Mouse (Mus musculus): ENCODE measurements around the gene Acd. TPM values are rescaled to one million over a fixed set of nuclear protein-coding genes. Genes with fewer than 3 reads are reported as not detected.
A peak's percentile ranks its signal among the peaks of the same experiment; 100 is the strongest.

Gene Acd
- polyA plus RNA-seq, 1 experiment from 2014 or later: 89.4 TPM

DNA sequence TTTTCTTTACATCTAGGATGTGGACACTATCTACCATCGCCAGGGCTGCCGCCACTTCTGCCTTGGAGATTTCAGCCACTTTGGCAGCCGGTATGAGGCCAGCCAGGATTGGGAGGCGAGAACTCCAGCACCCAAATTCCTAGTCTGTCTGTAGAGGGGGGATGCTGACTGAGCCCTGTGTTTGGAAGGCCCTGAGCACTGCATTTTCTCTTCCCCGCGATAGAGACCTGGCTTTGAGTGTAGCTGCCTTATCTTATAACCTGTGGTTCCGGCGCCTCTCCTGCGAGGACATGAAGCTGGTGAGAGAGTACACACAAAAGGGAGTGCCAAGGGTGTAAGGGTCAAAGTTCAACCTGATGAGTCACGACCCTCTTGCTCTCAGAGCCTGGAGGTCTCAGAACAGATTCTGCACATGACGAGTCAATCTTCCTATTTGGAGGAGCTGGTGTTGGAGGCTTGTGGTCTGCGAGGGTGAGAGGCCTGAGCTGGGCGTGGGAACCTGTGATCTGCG, 12.6 kb downstream of the Acd start:
- Histone ChIP-seq H3K4me3 (replicated peaks) (no peak overlapping the region), H3K27me3 (replicated peaks) (no peaks in the 10 kb centered on the region), H3K4me2 (no peak overlapping the region), H3K27ac (replicated peaks) (no peak overlapping the region), H3K9me3 (replicated peaks) (no peaks in the 10 kb centered on the region), H3K9ac (replicated peaks) (no peak overlapping the region), H3K4me1 (0 out of 2 replicates have a peak, but pooled peaks cover 7% of the 10 kb centered on the region), H3K36me3 (peaks cover 6% of the 10 kb centered on the region)
- ATAC-seq (ENCODE audit: low FRiP score): no peak
- 82% methylated on average over 14 of the region's 14 CpGs for WGBS

DNA sequence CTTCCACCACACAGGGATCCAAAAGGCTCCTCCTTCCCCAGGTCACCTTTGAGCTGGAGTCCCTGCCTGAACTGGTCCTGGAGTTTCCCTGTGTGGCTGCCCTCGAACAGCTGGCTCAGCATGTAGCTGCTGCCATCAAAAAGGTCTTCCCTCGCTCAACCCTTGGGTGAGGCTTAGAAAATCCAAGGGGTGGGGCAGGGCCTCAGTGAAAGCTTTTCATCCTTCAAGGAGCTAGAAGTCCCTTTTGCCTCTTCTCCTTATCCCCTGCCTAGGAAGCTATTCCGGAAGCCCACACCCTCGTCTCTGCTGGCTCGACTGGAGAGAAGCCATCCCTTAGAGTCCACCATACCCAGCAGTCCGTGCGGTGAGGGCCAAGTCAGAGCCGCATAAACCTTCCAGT, 13.4 kb downstream of the Acd start:
- H3K9ac ChIP-seq (replicated peaks): no peak overlapping the region
- 0 out of 2 replicates have a peak, but pooled peaks cover 6% of the 10 kb centered on the region for H3K4me1 ChIP-seq
- H3K4me2 ChIP-seq: no peak overlapping the region
- 72% methylated on average over 8 of the region's 8 CpGs for WGBS
- H3K36me3 ChIP-seq: peaks cover 13% of the 10 kb centered on the region
- H3K9me3 ChIP-seq (replicated peaks): no peaks in the 10 kb centered on the region
- no peak for ATAC-seq (ENCODE audit: low FRiP score)
- no peak overlapping the region for H3K4me3 ChIP-seq (replicated peaks)
- no peaks in the 10 kb centered on the region for H3K27me3 ChIP-seq (replicated peaks)
- no peak overlapping the region for H3K27ac ChIP-seq (replicated peaks)

DNA sequence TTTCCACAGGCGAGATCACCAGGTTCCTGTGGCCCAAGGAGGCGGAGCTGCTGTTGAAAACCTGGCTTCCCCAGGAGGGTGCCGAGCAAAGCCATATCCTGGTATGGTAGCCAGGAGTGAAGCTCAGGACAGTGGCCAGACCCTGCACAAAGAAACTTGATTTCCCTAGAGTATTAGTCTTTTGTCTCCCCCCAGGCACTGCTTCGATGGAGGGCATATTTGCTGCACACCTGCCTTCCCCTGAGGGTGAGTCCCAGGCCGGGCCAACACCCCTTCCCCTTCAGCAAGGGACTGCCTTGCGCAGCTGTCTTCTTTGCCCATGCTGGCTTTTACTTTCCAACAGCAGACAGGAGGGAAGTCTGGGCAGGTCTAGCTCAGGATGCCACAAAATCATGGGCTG, 14.4 kb downstream of the Acd start:
- ATAC-seq (ENCODE audit: low FRiP score): no peak
- Histone ChIP-seq H3K9me3 (replicated peaks) (no peaks in the 10 kb centered on the region), H3K27me3 (replicated peaks) (no peaks in the 10 kb centered on the region), H3K27ac (replicated peaks) (no peak overlapping the region), H3K9ac (replicated peaks) (no peak overlapping the region), H3K4me3 (replicated peaks) (no peak overlapping the region), H3K4me1 (0 out of 2 replicates have a peak, but pooled peaks cover 6% of the 10 kb centered on the region), H3K36me3 (peaks cover 21% of the 10 kb centered on the region), H3K4me2 (no peak overlapping the region)
- 68% methylated on average over 6 of the region's 6 CpGs for WGBS

DNA sequence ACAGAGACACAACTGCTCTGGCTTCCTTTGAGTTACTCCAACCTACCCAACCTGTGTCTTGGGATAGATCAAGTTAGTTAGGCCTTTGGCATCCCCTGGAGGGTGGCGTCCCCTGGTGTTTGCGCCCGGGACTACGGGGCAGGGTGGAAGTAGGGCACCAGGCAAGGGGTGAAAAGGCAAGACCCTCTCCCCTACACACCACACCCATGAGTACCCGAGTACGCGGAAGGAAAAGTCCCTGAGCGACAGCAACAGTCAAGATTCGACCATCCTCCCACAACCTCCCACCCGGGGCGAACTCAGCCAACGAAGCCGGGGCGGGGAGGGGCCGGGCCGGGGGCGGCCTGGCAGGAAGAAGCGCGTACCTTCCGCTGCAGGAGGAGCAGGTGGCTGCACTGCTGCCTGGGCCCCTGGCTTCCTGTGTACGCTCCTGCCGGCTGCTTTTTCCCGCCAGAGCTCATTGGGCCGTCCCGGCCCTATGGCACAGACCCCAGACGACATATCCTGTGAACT, 15.1 kb downstream of the Acd start, which contains the start of gene Carmil2:
Gene Carmil2 (plus strand): TSS at position 479 of the 513 bp plus-strand sequence.
- ATAC-seq (ENCODE audit: low FRiP score): no peak; the same call in 1 of the 2 replicates
- no peak within 1 kb of the TSS for H3K9ac ChIP-seq (replicated peaks)
- H3K4me3 ChIP-seq (replicated peaks): no peak within 1 kb of the TSS
- 0 out of 2 replicates have a peak, but pooled peaks cover 6% of the 10 kb centered on the region for H3K4me1 ChIP-seq
- H3K36me3 ChIP-seq: peaks cover 28% of the 10 kb centered on the region
- peak within 1 kb of the TSS; percentile 34 for H3K4me2 ChIP-seq
- 16% methylated on average over 26 of the region's 26 CpGs for WGBS
- no peak within 1 kb of the TSS for H3K27ac ChIP-seq (replicated peaks)
- H3K9me3 ChIP-seq (replicated peaks): no peaks in the 10 kb centered on the region
- no peaks in the 10 kb centered on the region for H3K27me3 ChIP-seq (replicated peaks)

DNA sequence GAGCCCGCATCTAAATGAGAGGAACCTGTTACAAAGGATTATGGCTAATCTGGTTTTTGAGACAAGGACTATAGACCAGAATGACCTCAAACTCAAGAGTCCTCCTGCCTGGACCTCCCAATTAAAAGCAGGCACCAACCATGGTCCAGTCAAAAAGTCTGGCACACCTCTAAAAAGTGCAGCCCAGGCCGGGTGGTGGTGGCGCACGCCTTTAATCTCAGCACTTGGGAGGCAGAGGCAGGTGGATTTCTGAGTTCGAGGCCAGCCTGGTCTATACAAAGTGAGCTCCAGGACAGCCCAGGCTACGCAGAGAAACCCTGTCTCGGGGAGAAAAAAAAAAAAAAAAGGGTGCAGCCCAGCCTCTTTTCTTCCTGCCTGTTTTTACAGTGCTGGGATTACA, 15.6 kb downstream of the Acd start:
- ATAC-seq (ENCODE audit: low FRiP score): no peak
- no peak overlapping the region for H3K4me3 ChIP-seq (replicated peaks)
- WGBS: 78% methylated on average over 7 of the region's 7 CpGs
- H3K36me3 ChIP-seq: peaks cover 33% of the 10 kb centered on the region
- no peak overlapping the region for H3K4me2 ChIP-seq
- H3K9ac ChIP-seq (replicated peaks): no peak overlapping the region
- no peak overlapping the region for H3K27ac ChIP-seq (replicated peaks)
- H3K4me1 ChIP-seq: 0 out of 2 replicates have a peak, but pooled peaks cover 6% of the 10 kb centered on the region
- no peaks in the 10 kb centered on the region for H3K9me3 ChIP-seq (replicated peaks)
- no peaks in the 10 kb centered on the region for H3K27me3 ChIP-seq (replicated peaks)

DNA sequence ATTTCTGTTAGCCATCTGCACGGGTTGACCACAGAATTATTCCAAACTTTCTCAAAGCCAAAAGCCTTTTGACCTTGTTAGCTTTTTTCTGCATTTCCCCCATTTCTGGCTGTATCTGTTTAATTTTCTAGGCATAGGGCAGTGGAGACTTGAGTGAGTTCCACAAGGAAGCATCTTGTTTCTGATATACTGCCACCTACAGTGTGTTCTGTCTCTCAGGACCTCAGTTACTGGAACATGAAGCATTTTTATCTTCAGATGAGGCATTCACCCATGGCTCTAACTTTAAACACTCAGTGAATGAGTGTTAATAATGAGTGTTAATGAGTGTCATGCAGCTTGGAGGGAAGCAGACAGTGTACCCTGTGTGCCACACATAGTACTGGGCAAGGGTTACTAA, 23.0 kb downstream of the Acd start:
- H3K4me1 ChIP-seq: no peaks in the 10 kb centered on the region
- WGBS: 94% methylated on average over 1 of the region's 1 CpGs
- no peaks in the 10 kb centered on the region for H3K27me3 ChIP-seq (replicated peaks)
- no peak overlapping the region for H3K27ac ChIP-seq (replicated peaks)
- no peak for ATAC-seq (ENCODE audit: low FRiP score)
- no peaks in the 10 kb centered on the region for H3K9me3 ChIP-seq (replicated peaks)
- peaks cover 81% of the 10 kb centered on the region for H3K36me3 ChIP-seq
- no peak overlapping the region for H3K4me2 ChIP-seq
- no peak overlapping the region for H3K9ac ChIP-seq (replicated peaks)
- H3K4me3 ChIP-seq (replicated peaks): no peak overlapping the region

DNA sequence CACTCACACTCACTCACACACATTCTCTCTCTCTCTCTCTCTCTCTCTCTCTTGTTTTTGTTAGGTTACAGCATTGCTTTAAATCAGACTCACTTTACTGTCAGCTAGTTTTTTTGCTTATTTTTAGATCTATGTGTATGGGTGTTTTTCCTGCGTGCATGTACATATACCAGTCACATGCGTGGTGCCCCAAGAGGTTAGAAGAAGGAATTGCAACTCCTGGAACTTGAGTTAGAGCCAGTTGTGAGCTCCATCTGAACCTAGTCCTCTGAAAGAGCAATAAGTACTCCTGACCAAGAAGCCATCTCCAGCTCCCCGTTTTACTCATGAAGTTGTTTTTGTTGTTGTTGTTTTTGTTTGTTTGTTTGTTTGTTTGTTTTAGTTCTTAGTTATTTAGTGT, 39.7 kb downstream of the Acd start:
- Histone ChIP-seq H3K9me3 (replicated peaks) (no peaks in the 10 kb centered on the region), H3K27me3 (replicated peaks) (no peaks in the 10 kb centered on the region), H3K36me3 (peaks cover 22% of the 10 kb centered on the region), H3K4me2 (no peak overlapping the region), H3K4me3 (replicated peaks) (no peak overlapping the region), H3K27ac (replicated peaks) (no peak overlapping the region), H3K4me1 (no peaks in the 10 kb centered on the region), H3K9ac (replicated peaks) (no peak overlapping the region)
- WGBS: 79% methylated on average over 3 of the region's 3 CpGs
- ATAC-seq (ENCODE audit: low FRiP score): no peak

DNA sequence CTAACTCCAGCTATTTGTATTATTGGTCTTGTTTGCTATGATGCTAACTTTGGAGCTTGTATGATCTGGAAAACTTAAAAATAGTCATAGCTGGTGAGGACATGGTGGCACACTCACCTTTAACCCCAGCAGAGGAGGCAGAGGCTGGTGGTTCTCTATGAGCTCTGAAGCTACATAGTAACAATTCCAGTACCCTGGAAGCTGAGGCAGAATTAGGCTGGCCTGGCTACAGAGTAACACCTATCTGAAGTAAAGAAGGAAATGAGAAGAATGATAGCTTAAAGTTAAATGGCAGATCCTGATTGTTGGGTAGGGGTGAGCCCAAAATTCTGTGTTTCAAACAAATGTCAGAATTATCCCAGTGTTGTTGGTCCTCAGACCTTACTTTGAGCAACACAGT, 43.3 kb downstream of the Acd start:
- Histone ChIP-seq H3K4me2 (no peak overlapping the region), H3K4me3 (replicated peaks) (no peak overlapping the region), H3K36me3 (no peaks in the 10 kb centered on the region; the same call in 1 of the 2 replicates), H3K27ac (replicated peaks) (no peak overlapping the region), H3K27me3 (replicated peaks) (no peaks in the 10 kb centered on the region), H3K9me3 (replicated peaks) (no peaks in the 10 kb centered on the region), H3K9ac (replicated peaks) (no peak overlapping the region), H3K4me1 (no peaks in the 10 kb centered on the region)
- ATAC-seq (ENCODE audit: low FRiP score): no peak

DNA sequence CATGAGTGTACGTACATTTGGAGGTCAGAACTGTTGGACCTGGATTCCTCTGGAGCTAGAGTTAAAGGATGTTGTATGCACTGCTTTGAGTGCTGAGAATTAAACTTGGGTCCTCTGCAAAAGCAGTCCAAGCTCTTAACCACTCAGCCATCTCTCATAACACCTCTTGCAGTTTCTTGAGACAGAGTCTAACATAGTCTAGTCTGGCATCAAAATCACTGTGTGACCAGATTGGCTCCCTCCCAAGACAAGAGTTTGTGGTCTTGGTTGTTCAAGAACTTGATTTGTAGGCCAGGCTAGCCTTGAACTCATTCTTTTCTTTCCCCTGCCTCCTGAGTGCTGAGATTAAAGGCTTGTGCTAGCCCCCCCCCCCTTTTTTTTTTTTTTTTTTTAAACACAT, 52.0 kb downstream of the Acd start:
- Histone ChIP-seq H3K27me3 (replicated peaks) (no peaks in the 10 kb centered on the region), H3K36me3 (peaks cover 9% of the 10 kb centered on the region), H3K9me3 (replicated peaks) (no peaks in the 10 kb centered on the region), H3K4me2 (no peak overlapping the region), H3K27ac (replicated peaks) (no peak overlapping the region), H3K4me1 (0 out of 2 replicates have a peak, but pooled peaks cover 2% of the 10 kb centered on the region), H3K4me3 (replicated peaks) (no peak overlapping the region), H3K9ac (replicated peaks) (no peak overlapping the region)
- no peak for ATAC-seq (ENCODE audit: low FRiP score)
- 95% methylated on average over 1 of the region's 1 CpGs for WGBS

Other genes starting within 250 kb of the Acd start
- gene Tppp3, start 229.6 kb downstream of the Acd start, polyA plus RNA-seq (2015; fragmentation: Nextera tagmentation; extraction: Ambion mirVana): 253 and 288 TPM in 2 replicates
- 36.6 and 36.8 TPM in 2 replicates for gene Zdhhc1, start 204.2 kb downstream of the Acd start, polyA plus RNA-seq (2015; fragmentation: Nextera tagmentation; extraction: Ambion mirVana)
- 1.0 and 1.1 TPM in 2 replicates for gene Hsd11b2, start 182.3 kb downstream of the Acd start, polyA plus RNA-seq (2015; fragmentation: Nextera tagmentation; extraction: Ambion mirVana)
- 219 and 243 TPM in 2 replicates for gene Atp6v0d1, start 135.1 kb downstream of the Acd start, polyA plus RNA-seq (2015; fragmentation: Nextera tagmentation; extraction: Ambion mirVana)
- 34.0 and 37.4 TPM in 2 replicates for gene Ripor1, start 95.8 kb downstream of the Acd start, polyA plus RNA-seq (2015; fragmentation: Nextera tagmentation; extraction: Ambion mirVana)
- gene Ctcf, start 64.5 kb downstream of the Acd start, polyA plus RNA-seq (2015; fragmentation: Nextera tagmentation; extraction: Ambion mirVana): 87.0 and 113 TPM in 2 replicates
- gene Agrp, start 63.7 kb downstream of the Acd start, polyA plus RNA-seq (2015; fragmentation: Nextera tagmentation; extraction: Ambion mirVana): 1.2 and 1.9 TPM in 2 replicates
- 21.5 and 28.5 TPM in 2 replicates for gene Carmil2, start 14.8 kb downstream of the Acd start, polyA plus RNA-seq (2015; fragmentation: Nextera tagmentation; extraction: Ambion mirVana)
- 47.9 and 59.6 TPM in 2 replicates for gene Pard6a, start within 50 bp of the Acd start, polyA plus RNA-seq (2015; fragmentation: Nextera tagmentation; extraction: Ambion mirVana)
- 0.22 and 0.35 TPM in 2 replicates for gene 4933405L10Rik, start 6.6 kb upstream of the Acd start, polyA plus RNA-seq (2015; fragmentation: Nextera tagmentation; extraction: Ambion mirVana)
- 13.9 and 16.2 TPM in 2 replicates for gene Enkd1, start 7.1 kb upstream of the Acd start, polyA plus RNA-seq (2015; fragmentation: Nextera tagmentation; extraction: Ambion mirVana)
- gene Gfod2, start 57.6 kb upstream of the Acd start, polyA plus RNA-seq (2015; fragmentation: Nextera tagmentation; extraction: Ambion mirVana): 60.5 and 73.8 TPM in 2 replicates
- gene Ranbp10, start 126.2 kb upstream of the Acd start, polyA plus RNA-seq (2015; fragmentation: Nextera tagmentation; extraction: Ambion mirVana): 9.9 and 10.4 TPM in 2 replicates
- 0.28 and 0.47 TPM in 2 replicates for gene Tsnaxip1, start 126.6 kb upstream of the Acd start, polyA plus RNA-seq (2015; fragmentation: Nextera tagmentation; extraction: Ambion mirVana)
- 47.5 and 49.3 TPM in 2 replicates for gene Cenpt, start 152.2 kb upstream of the Acd start, polyA plus RNA-seq (2015; fragmentation: Nextera tagmentation; extraction: Ambion mirVana)
- gene Thap11, start 154.0 kb upstream of the Acd start, polyA plus RNA-seq (2015; fragmentation: Nextera tagmentation; extraction: Ambion mirVana): 55.8 and 58.3 TPM in 2 replicates
- 145 and 174 TPM in 2 replicates for gene Nutf2, start 159.5 kb upstream of the Acd start, polyA plus RNA-seq (2015; fragmentation: Nextera tagmentation; extraction: Ambion mirVana)
- gene Edc4, start 179.8 kb upstream of the Acd start, polyA plus RNA-seq (2015; fragmentation: Nextera tagmentation; extraction: Ambion mirVana): 45.3 and 46.5 TPM in 2 replicates
- 1.4 and 1.5 TPM in 2 replicates for gene Nrn1l, start 192.5 kb upstream of the Acd start, polyA plus RNA-seq (2015; fragmentation: Nextera tagmentation; extraction: Ambion mirVana)
- 9.3 and 14.9 TPM in 2 replicates for gene Pskh1, start 199.3 kb upstream of the Acd start, polyA plus RNA-seq (2015; fragmentation: Nextera tagmentation; extraction: Ambion mirVana)
- gene Ctrl, start 232.8 kb upstream of the Acd start, polyA plus RNA-seq (2015; fragmentation: Nextera tagmentation; extraction: Ambion mirVana): 3.2 and 3.5 TPM in 2 replicates
- gene Psmb10, start 237.3 kb upstream of the Acd start, polyA plus RNA-seq (2015; fragmentation: Nextera tagmentation; extraction: Ambion mirVana): 86.8 and 142 TPM in 2 replicates
- 3.1 and 3.3 TPM in 2 replicates for gene Lcat, start 242.3 kb upstream of the Acd start, polyA plus RNA-seq (2015; fragmentation: Nextera tagmentation; extraction: Ambion mirVana)

Data from neural tube, embryonic 15.5 days (tissue).